Mouse (Mus musculus): Measurements from ENCODE around the gene Adam11. TPM values are rescaled to one million over a fixed set of nuclear protein-coding genes. Genes with fewer than 3 reads are reported as not detected.
A peak's percentile ranks its signal among the peaks of the same experiment; 100 is the strongest.

Adam11 gene
- polyA plus RNA-seq, 1 experiment from 2014 or later: 14.0 TPM

DNA sequence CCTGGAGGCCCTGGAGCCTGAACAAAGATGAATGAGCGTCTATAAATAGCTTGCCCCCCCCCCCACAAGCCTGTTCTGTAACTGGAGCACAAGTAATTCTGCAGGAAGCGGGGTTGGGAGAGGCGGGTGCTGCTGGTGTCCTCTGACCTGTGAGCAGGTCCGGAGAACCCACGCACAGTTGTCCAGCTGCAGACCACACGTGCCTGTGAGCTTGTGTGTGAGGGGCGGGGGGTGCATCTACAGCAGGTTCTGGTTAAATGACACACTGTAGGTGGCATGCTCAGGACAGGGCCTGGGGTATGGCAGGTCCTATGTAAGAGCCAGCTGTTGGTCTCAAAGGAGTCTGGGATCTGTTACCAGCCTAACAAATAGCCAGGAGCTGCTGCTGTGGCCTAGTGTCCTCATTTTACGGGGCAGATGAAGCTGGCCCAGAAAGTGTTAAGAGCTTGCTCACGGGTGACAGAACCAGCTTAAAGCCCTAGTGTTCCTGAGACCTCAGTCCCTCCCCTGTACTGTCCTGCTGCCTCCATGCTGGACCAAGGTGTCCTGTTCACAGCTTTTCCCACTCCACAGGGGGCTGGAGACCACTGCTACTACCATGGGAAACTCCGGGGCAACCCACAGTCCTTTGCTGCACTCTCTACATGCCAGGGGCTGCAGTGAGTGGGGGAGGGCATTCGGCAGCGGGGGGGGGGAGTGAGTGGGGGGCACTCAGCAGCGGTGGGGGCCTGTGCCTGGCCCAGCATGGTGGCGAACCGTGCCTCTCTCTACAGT is 9.6 kb downstream of the Adam11 start:
- no peak for DNase-seq (ENCODE audit: low spot score)
- no peak overlapping the region for H3K27ac ChIP-seq (ENCODE audit: low read depth, low read length)

DNA sequence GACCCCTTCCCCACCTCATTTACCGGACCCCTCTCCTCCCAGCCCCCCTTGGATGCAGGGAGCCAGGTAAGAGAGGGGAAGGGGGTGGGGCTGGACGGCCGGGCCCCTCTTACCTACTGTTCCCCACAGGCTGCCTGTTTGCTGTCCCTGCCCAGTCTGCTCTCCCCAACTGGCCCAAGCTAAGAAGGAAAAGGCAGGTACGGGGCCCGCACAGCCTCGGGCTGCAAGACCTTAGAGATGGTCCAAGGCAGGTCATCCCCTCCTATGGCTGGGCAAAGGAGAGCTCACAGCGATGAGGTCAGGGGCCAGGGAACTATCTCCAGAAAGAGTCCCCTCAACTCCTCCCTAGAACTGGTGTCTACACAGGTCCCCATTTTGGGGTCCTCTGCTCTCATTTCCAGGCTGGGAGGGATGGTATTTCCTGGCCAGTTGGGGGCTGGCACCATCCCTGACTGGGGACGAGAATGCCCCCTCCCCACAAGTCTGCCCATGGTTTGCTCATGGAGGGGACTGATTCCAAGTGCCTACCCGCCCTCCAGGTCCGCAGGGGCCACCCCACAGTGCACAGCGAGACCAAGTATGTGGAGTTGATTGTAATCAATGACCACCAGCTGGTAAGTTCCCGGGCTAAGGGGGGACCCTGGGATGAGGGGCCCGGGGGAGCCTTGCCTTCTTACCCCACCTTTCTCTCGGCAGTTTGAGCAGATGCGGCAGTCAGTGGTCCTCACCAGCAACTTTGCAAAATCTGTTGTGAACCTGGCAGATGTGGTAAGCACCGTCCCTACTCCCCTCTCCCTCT is 10.9 kb downstream of the Adam11 start:
- Histone ChIP-seq H3K36me3 (ENCODE audit: control insufficient read depth, insufficient read depth, low read length) (no peaks in the 10 kb centered on the region; the same call in 1 of the 2 replicates), H3K9me3 (ENCODE audit: control insufficient read depth, low read length) (no peaks in the 10 kb centered on the region), H3K4me2 (ENCODE audit: low read depth, low read length, severe bottlenecking) (no peak overlapping the region), H3K9ac (ENCODE audit: low read length) (no peak overlapping the region), H3K4me1 (replicated peaks; ENCODE audit: control insufficient read depth, insufficient read depth, low read length) (peaks cover 28% of the 10 kb centered on the region; the same call in 1 of the 2 replicates), H3K4me3 (ENCODE audit: low read depth, low read length) (no peak overlapping the region), H3K27ac (ENCODE audit: low read depth, low read length) (no peak overlapping the region), H3K27me3 (ENCODE audit: control insufficient read depth, insufficient read depth, low read length) (no peaks in the 10 kb centered on the region; the same call in 1 of the 2 replicates)
- no peak for ATAC-seq (replicated peaks; ENCODE audit: low FRiP score)
- no peak for DNase-seq (ENCODE audit: low spot score)
- WGBS: 22% methylated on average over 16 of the region's 16 CpGs

More for the DNA sequence above, 9.6 kb downstream of the Adam11 start:
- no peak overlapping the region for H3K9ac ChIP-seq (ENCODE audit: low read length)
- no peak overlapping the region for H3K4me3 ChIP-seq (ENCODE audit: low read depth, low read length)
- H3K36me3 ChIP-seq (ENCODE audit: control insufficient read depth, insufficient read depth, low read length): no peaks in the 10 kb centered on the region
- peaks cover 28% of the 10 kb centered on the region; the same call in 1 of the 2 replicates for H3K4me1 ChIP-seq (replicated peaks; ENCODE audit: control insufficient read depth, insufficient read depth, low read length)
- H3K9me3 ChIP-seq (ENCODE audit: control insufficient read depth, low read length): no peaks in the 10 kb centered on the region
- WGBS: 46% methylated on average over 15 of the region's 15 CpGs
- H3K27me3 ChIP-seq (ENCODE audit: control insufficient read depth, insufficient read depth, low read length): no peaks in the 10 kb centered on the region; the same call in 1 of the 2 replicates
- ATAC-seq (replicated peaks; ENCODE audit: low FRiP score): no peak
- no peak overlapping the region for H3K4me2 ChIP-seq (ENCODE audit: low read depth, low read length, severe bottlenecking)

DNA sequence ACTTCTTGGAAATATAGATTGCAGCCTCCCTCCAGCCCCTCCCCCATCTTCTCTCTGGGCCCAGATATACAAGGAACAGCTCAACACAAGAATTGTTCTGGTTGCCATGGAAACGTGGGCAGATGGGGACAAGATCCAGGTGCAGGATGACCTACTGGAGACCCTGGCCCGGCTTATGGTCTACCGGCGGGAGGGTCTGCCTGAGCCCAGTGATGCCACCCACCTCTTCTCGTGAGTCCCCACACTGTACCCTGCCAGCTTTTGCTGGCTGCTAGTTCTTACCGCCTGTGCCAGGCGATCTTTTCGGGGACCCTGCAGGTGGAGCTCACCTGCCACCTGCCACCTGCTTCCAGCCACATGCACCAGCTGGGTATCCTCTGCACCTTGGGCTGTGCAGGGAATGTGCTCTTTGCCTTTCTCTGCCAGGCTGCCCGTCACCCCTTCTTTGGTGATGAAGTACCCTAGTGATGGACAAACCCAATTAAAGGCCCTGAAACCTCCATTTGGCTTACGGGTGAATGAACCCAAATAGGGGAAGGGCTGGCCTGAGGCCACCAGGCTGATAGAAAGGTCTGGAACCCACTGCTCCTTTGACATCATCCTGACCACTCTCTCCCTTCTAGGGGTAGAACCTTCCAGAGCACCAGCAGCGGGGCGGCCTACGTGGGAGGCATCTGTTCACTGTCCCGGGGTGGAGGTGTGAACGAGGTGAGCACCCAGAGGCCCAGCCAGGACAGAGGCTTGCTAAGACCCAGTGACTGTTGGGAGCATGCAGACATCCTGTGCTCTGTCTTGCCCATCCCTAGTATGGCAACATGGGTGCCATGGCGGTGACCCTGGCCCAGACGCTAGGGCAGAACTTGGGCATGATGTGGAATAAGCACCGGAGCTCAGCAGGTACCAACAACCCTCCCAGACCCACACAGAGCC is 11.8 kb downstream of the Adam11 start:
- ATAC-seq (replicated peaks; ENCODE audit: low FRiP score): no peak
- Histone ChIP-seq H3K27me3 (ENCODE audit: control insufficient read depth, insufficient read depth, low read length) (no peaks in the 10 kb centered on the region; the same call in 1 of the 2 replicates), H3K4me2 (ENCODE audit: low read depth, low read length, severe bottlenecking) (no peak overlapping the region), H3K27ac (ENCODE audit: low read depth, low read length) (no peak overlapping the region; the same call in 1 of the 2 replicates), H3K9ac (ENCODE audit: low read length) (no peak overlapping the region), H3K4me3 (ENCODE audit: low read depth, low read length) (no peak overlapping the region), H3K4me1 (replicated peaks; ENCODE audit: control insufficient read depth, insufficient read depth, low read length) (peaks cover 33% of the 10 kb centered on the region; the same call in 1 of the 2 replicates), H3K36me3 (ENCODE audit: control insufficient read depth, insufficient read depth, low read length) (no peaks in the 10 kb centered on the region; the same call in 1 of the 2 replicates), H3K9me3 (ENCODE audit: control insufficient read depth, low read length) (no peaks in the 10 kb centered on the region)
- no peak for DNase-seq (ENCODE audit: low spot score)
- 59% methylated on average over 18 of the region's 18 CpGs for WGBS

DNA sequence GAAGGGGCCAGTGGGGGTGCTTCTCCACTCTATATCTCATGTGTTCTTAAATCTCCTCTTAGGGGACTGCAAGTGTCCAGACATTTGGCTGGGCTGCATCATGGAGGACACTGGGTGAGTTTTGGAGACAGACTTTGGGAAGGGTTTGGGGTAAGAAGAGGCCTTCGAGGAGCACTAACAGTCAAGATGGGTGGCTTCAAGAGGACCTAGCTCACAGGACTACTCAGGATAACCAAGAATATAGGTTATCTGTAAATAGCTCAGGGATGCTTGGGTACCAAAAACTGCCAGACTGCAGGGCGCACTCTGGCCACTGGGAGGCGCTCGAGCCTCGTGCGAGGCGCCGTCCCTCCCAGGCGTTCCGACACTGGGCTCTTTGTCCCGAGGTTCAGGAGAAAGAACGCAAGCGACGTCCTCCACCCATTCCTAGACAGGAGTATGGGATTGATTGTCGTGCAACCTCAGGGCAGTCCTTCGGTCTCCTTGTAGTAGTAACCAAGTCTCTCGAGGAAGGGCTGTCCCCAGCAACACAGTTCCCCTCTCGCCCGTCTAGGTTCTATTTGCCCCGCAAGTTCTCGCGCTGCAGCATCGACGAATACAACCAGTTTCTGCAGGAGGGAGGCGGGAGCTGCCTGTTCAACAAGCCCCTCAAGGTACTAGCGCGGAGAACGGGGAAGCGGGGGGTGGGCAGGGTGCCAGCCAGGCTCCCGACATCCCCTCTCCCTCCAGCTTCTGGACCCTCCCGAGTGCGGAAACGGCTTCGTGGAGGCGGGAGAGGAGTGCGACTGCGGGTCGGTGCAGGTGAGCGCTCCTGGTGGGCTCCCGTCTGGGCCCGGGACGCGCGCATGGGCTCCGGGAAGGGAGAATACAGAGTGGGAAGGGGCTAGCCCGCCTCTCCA is 12.7 kb downstream of the Adam11 start:
- Histone ChIP-seq H3K9me3 (ENCODE audit: control insufficient read depth, low read length) (no peaks in the 10 kb centered on the region), H3K4me3 (ENCODE audit: low read depth, low read length) (peak overlapping the region; percentile 50), H3K9ac (ENCODE audit: low read length) (peak overlapping the region; percentile 84), H3K4me2 (ENCODE audit: low read depth, low read length, severe bottlenecking) (peak overlapping the region; percentile 92), H3K36me3 (ENCODE audit: control insufficient read depth, insufficient read depth, low read length) (no peaks in the 10 kb centered on the region; the same call in 1 of the 2 replicates), H3K27ac (ENCODE audit: low read depth, low read length) (peak overlapping the region; percentile 83), H3K4me1 (replicated peaks; ENCODE audit: control insufficient read depth, insufficient read depth, low read length) (peaks cover 35% of the 10 kb centered on the region; the same call in 1 of the 2 replicates), H3K27me3 (ENCODE audit: control insufficient read depth, insufficient read depth, low read length) (no peaks in the 10 kb centered on the region; the same call in 1 of the 2 replicates)
- peak; percentile 96 for DNase-seq (ENCODE audit: low spot score)
- peak; percentile 69 for ATAC-seq (replicated peaks; ENCODE audit: low FRiP score)
- under 1% methylated on average over 46 of the region's 46 CpGs for WGBS

DNA sequence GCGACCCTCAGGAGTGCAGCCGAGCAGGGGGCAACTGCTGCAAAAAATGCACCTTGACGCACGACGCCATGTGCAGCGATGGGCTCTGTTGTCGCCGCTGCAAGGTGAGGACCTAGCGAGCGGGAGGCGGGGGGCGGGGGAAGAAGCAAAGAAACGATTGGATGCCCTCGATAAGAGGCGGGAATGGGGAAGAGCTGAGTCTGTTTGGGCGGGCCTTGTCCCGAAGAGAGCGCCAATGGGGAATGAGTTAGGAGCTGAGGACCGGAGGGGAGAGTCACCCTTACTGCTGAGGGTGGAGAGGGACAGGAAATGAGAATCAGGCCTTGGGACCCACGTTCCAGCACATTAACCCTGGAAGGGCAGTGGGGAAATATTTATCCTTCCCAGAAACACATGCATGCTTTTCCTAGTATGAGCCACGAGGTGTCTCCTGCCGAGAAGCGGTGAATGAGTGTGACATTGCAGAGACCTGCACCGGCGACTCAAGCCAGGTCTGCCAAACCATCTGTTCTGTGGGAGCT is 13.4 kb downstream of the Adam11 start:
- H3K4me2 ChIP-seq (ENCODE audit: low read depth, low read length, severe bottlenecking): peak overlapping the region; percentile 92
- H3K9ac ChIP-seq (ENCODE audit: low read length): peak overlapping the region; percentile 84
- H3K9me3 ChIP-seq (ENCODE audit: control insufficient read depth, low read length): no peaks in the 10 kb centered on the region
- no peaks in the 10 kb centered on the region; the same call in 1 of the 2 replicates for H3K27me3 ChIP-seq (ENCODE audit: control insufficient read depth, insufficient read depth, low read length)
- no peaks in the 10 kb centered on the region; the same call in 1 of the 2 replicates for H3K36me3 ChIP-seq (ENCODE audit: control insufficient read depth, insufficient read depth, low read length)
- H3K4me3 ChIP-seq (ENCODE audit: low read depth, low read length): peak overlapping the region; percentile 50
- WGBS: 3% methylated on average over 25 of the region's 25 CpGs
- peak; percentile 77 for ATAC-seq (replicated peaks; ENCODE audit: low FRiP score)
- peak overlapping the region; percentile 83 for H3K27ac ChIP-seq (ENCODE audit: low read depth, low read length)
- peak; percentile 92 for DNase-seq (ENCODE audit: low spot score)
- H3K4me1 ChIP-seq (replicated peaks; ENCODE audit: control insufficient read depth, insufficient read depth, low read length): peaks cover 35% of the 10 kb centered on the region; the same call in 1 of the 2 replicates

DNA sequence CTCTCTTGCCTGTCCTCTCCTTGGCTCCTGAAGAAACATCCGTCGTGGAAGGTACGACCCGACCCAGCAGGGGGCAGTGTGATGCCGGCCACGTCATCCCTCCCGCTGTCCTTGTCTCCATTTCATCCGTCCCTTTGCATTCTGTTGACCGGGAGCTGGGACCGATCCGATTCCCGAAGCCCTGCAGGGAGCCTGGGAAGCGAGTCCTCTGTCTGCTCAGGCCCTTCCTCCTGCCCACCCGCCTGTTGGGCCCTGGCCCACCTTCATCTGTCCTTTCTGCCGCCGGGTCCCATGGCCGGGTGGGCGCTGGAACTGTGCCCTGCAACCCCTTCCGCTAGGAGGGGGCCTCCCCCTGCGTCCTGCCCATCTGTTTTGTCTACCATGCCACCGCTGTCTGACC is 16.4 kb downstream of the Adam11 start:
- ATAC-seq (replicated peaks; ENCODE audit: low FRiP score) (no peak), DNase-seq (ENCODE audit: low spot score) (peak; percentile 83)
- Histone ChIP-seq H3K9ac (ENCODE audit: low read length) (peak overlapping the region; percentile 27; the same call in 1 of the 2 replicates), H3K4me3 (ENCODE audit: low read depth, low read length) (no peak overlapping the region), H3K36me3 (ENCODE audit: control insufficient read depth, insufficient read depth, low read length) (no peaks in the 10 kb centered on the region; the same call in 1 of the 2 replicates), H3K4me2 (ENCODE audit: low read depth, low read length, severe bottlenecking) (peak overlapping the region; percentile 32; the same call in 1 of the 2 replicates), H3K27ac (ENCODE audit: low read depth, low read length) (no peak overlapping the region), H3K27me3 (ENCODE audit: control insufficient read depth, insufficient read depth, low read length) (no peaks in the 10 kb centered on the region), H3K9me3 (ENCODE audit: control insufficient read depth, low read length) (no peaks in the 10 kb centered on the region), H3K4me1 (replicated peaks; ENCODE audit: control insufficient read depth, insufficient read depth, low read length) (peaks cover 15% of the 10 kb centered on the region; the same call in 1 of the 2 replicates)
- 35% methylated on average over 21 of the region's 21 CpGs for WGBS

DNA sequence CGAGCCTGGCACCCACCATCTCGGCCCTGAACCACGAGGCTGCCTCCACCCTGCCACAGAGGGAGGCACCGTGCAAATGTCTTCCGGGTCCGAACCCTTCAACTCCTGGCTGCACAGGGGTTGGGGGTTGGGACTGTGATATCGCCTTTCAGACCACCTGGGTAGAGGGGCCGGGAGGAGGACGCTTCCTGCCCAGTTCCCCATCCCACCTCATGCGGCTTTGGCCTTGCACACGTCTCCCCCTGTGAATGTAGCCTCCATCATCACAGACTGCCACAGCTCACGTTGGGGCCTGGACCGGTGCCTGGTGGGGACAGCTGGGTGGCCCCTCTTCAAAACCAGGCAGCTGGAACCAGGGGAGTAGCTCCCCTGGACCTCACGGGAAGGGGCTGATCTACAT is 16.9 kb downstream of the Adam11 start:
- Histone ChIP-seq H3K4me1 (replicated peaks; ENCODE audit: control insufficient read depth, insufficient read depth, low read length) (peaks cover 9% of the 10 kb centered on the region; the same call in 1 of the 2 replicates), H3K9me3 (ENCODE audit: control insufficient read depth, low read length) (no peaks in the 10 kb centered on the region), H3K4me3 (ENCODE audit: low read depth, low read length) (no peak overlapping the region), H3K4me2 (ENCODE audit: low read depth, low read length, severe bottlenecking) (0 out of 2 replicates have a peak overlapping the region, but pooled peaks have one; percentile 32), H3K27ac (ENCODE audit: low read depth, low read length) (no peak overlapping the region), H3K9ac (ENCODE audit: low read length) (peak overlapping the region; percentile 27; the same call in 1 of the 2 replicates), H3K36me3 (ENCODE audit: control insufficient read depth, insufficient read depth, low read length) (no peaks in the 10 kb centered on the region; the same call in 1 of the 2 replicates), H3K27me3 (ENCODE audit: control insufficient read depth, insufficient read depth, low read length) (no peaks in the 10 kb centered on the region)
- ATAC-seq (replicated peaks; ENCODE audit: low FRiP score) (no peak), DNase-seq (ENCODE audit: low spot score) (no peak)
- WGBS: 27% methylated on average over 14 of the region's 14 CpGs

All from forebrain, embryonic 11.5 days (tissue).